Mouse (Mus musculus): Measurements from ENCODE around the gene Tmcc1. TPM values are rescaled to one million over a fixed set of nuclear protein-coding genes. Genes with fewer than 3 reads are reported as not detected.

Tmcc1 gene
- total RNA-seq, 2 experiments from 2014 or later: 34.4 to 48.0 TPM

GRCm38 (mm10) chr6:116013687-116014086 lies 179.6 kb downstream of the Tmcc1 start:
- DNase-seq: no peak

- peak; percentile 56 for DNase-seq
Observed at GRCm38 (mm10) chr6:116010541-116010940, 182.7 kb downstream of the Tmcc1 start.

- DNase-seq: no peak
Observed at GRCm38 (mm10) chr6:116009426-116009825, 183.9 kb downstream of the Tmcc1 start.

- peak; percentile 60 for DNase-seq
Observed at GRCm38 (mm10) chr6:116007561-116008173, 185.6 kb downstream of the Tmcc1 start.

- peak; percentile 85 for DNase-seq
Observed at GRCm38 (mm10) chr6:116006731-116007130, 186.6 kb downstream of the Tmcc1 start.

GRCm38 (mm10) chr6:116005959-116006288 lies 187.4 kb downstream of the Tmcc1 start:
- no peak for DNase-seq

GRCm38 (mm10) chr6:116005275-116005958 lies 187.9 kb downstream of the Tmcc1 start:
- no peak for DNase-seq

GRCm38 (mm10) chr6:116004716-116005115 lies 188.6 kb downstream of the Tmcc1 start:
- no peak for DNase-seq

GRCm38 (mm10) chr6:116004069-116004468 lies 189.2 kb downstream of the Tmcc1 start:
- DNase-seq: peak; percentile 58

GRCm38 (mm10) chr6:116003516-116003915 lies 189.8 kb downstream of the Tmcc1 start:
- DNase-seq: peak; percentile 24

GRCm38 (mm10) chr6:116002311-116003104 lies 190.8 kb downstream of the Tmcc1 start:
- DNase-seq: no peak

- DNase-seq: no peak
Observed at GRCm38 (mm10) chr6:116000851-116001250, 192.4 kb downstream of the Tmcc1 start.

GRCm38 (mm10) chr6:115999227-115999626 lies 194.1 kb downstream of the Tmcc1 start:
- no peak for DNase-seq

- DNase-seq: no peak
Observed at GRCm38 (mm10) chr6:115998758-115999157, 194.5 kb downstream of the Tmcc1 start.

GRCm38 (mm10) chr6:115997726-115998311 lies 195.5 kb downstream of the Tmcc1 start:
- no peak for DNase-seq

GRCm38 (mm10) chr6:115996171-115996851 lies 197.0 kb downstream of the Tmcc1 start:
- DNase-seq: peak; percentile 74

- no peak for DNase-seq
Observed at GRCm38 (mm10) chr6:115995531-115995941, 197.8 kb downstream of the Tmcc1 start.

- DNase-seq: peak; percentile 94
Observed at GRCm38 (mm10) chr6:115994877-115995520, 198.3 kb downstream of the Tmcc1 start, which contains the start of gene Plxnd1. Gene Plxnd1, minus strand, starts transcription at chr6:115995005.

GRCm38 (mm10) chr6:115994146-115994876 lies 199.0 kb downstream of the Tmcc1 start:
- peak; percentile 50 for DNase-seq

- DNase-seq: no peak
Observed at GRCm38 (mm10) chr6:115993463-115994145, 199.7 kb downstream of the Tmcc1 start.

Measured in gastrocnemius, postnatal 25 days (tissue).